21 mouse cellular contexts compared by ENCODE assay signal in the genomic region with DNA sequence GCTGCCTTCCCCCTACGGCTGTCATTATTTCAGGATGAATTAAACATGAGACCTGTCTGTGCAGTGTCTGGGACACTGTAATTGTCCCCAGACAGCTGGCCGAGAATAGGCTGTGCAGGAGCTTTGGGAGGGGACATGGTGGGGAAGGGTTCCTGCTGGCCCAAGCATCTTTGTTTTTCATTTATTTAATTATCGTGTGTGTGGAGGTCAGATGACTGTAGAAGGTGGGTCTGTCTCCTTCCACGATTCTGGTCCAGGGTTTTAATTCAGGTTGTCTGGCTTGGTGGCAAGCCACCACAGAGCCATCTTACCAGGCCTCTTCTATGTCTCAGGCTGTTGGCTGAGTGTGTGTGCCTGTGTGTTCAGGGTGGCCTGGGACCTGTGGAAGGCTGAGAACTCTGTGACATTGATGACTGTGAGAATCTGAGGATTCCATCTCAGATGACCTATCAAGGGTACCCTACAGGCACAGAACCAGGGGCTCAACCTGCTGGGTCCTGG. TPM values are rescaled to one million over a fixed set of nuclear protein-coding genes. Genes with fewer than 3 reads are reported as not detected.
DNase-seq lines count a peak whose midpoint lies in the region; ATAC-seq and TF ChIP-seq lines count a peak whose summit lies in the region.
"Had no signal": no experiment of that assay in that cellular context is flagged by ENCODE, and none has a peak within 500 bp of the region (broad histone marks: within the 10 kb centered on the region; RNA-seq: fewer than 3 reads in every experiment).

No protein-coding gene starts in this region.

- H3K4me3 ChIP-seq in layer of hippocampus, adult 2 months = no peak overlapping the region
- no peak overlapping the region for H3K4me3 ChIP-seq in limb, embryonic 10.5 days
- H3K4me3 ChIP-seq: intestine, embryonic 15.5 days; megakaryocyte, embryonic 14.5 days; stomach, embryonic 15.5 days had no signal

- no peak overlapping the region for H3K27ac ChIP-seq in layer of hippocampus, adult 2 months
- no peak overlapping the region for H3K27ac ChIP-seq in limb, embryonic 10.5 days
- H3K27ac ChIP-seq: intestine, embryonic 15.5 days; kidney, postnatal 0 days; stomach, embryonic 15.5 days had no signal

- peak; percentile 23 for DNase-seq in cerebellum, adult 9-10 months
- DNase-seq in layer of hippocampus, postnatal 10 days (ENCODE audit: low spot score in 2 of 2) = peak; percentile 2 to 13
- no peak for DNase-seq in layer of hippocampus, adult 2 months (ENCODE audit: low spot score in 2 of 2)
- DNase-seq in brain, embryonic 14.5 days (ENCODE audit: low read depth) = peak; percentile 70
- peak; percentile 30 for DNase-seq in limb, embryonic 10.5 days (ENCODE audit: low spot score)
- no peak for DNase-seq in layer of hippocampus, adult 18-20 months (ENCODE audit: low spot score in 2 of 2)
- DNase-seq in ovary, adult 18-20 months (ENCODE audit: low spot score) = no peak

- no peak for TF ChIP-seq POLR2A in brain, embryonic 14.5 days (IDR thresholded peaks at IDR 0.05; ENCODE audit: borderline replicate concordance, extremely low read depth, insufficient read depth, insufficient read length, poor library complexity, severe bottlenecking)

- no peaks in the 10 kb centered on the region for H3K27me3 ChIP-seq in limb, embryonic 10.5 days (ENCODE audit: low read depth, poor library complexity, severe bottlenecking)
- H3K27me3 ChIP-seq: intestine, embryonic 15.5 days; stomach, embryonic 15.5 days had no signal

- 0 out of 2 replicates have a peak, but pooled peaks cover 8% of the 10 kb centered on the region for H3K4me1 ChIP-seq in limb, embryonic 10.5 days
- H3K4me1 ChIP-seq: intestine, embryonic 15.5 days had no signal

- no peaks in the 10 kb centered on the region for H3K36me3 ChIP-seq in limb, embryonic 10.5 days
- H3K36me3 ChIP-seq: intestine, embryonic 15.5 days; stomach, embryonic 15.5 days had no signal

- H3K9me3 ChIP-seq in limb, embryonic 10.5 days (replicated peaks) = no peaks in the 10 kb centered on the region
- H3K9me3 ChIP-seq: intestine, embryonic 15.5 days; megakaryocyte, embryonic 14.5 days; stomach, embryonic 15.5 days had no signal

- TF ChIP-seq CTCF in layer of hippocampus, adult 2 months (conservative IDR thresholded peaks at IDR 0.05) = no peak
- TF ChIP-seq CTCF in brain, embryonic 14.5 days (IDR thresholded peaks at IDR 0.05; ENCODE audit: borderline replicate concordance, extremely low read depth, insufficient read depth, insufficient read length) = no peak

- no peak for ATAC-seq in cerebellum, adult (ENCODE audit: insufficient number of reproducible peaks, low FRiP score, low TSS enrichment)
- ATAC-seq: activated CD4-positive, CD25-positive, alpha-beta regulatory T cell, adult 4 months; intestine, embryonic 15.5 days had no signal

- 64% methylated on average over 4 of the region's 4 CpGs for WGBS in limb, embryonic 10.5 days

RNA-seq across cellular contexts. Expression of gene Gm20219, which starts 5.5 kb away (rescaled TPM):
- 1 to 10 TPM; 1.5 to 1.7 TPM for total RNA-seq in layer of hippocampus, postnatal 10 days (2021)
- 1 to 10 TPM; 3.5 to 5.1 TPM for total RNA-seq in layer of hippocampus, adult 2 months (2021)
- 2.9 and 3.1 TPM in 2 replicates for polyA plus RNA-seq in brain, embryonic 14.5 days (2012; rRNA removed)
- 0.58 and 1.3 TPM in 2 replicates for polyA plus RNA-seq in limb, embryonic 10.5 days (2016; fragmentation: Nextera tagmentation; extraction: Ambion mirVana)
- total RNA-seq in layer of hippocampus, adult 18-20 months (2021) = 1 to 10 TPM; 2.6 to 4.0 TPM
- total RNA-seq: liver, adult 2 months had no signal

RNA-seq across cellular contexts. Expression of gene Safb2, which starts 35.7 kb away (rescaled TPM):
- total RNA-seq in layer of hippocampus, postnatal 10 days (2021) = 100 to 1,000 TPM; 122 to 141 TPM
- total RNA-seq in layer of hippocampus, adult 2 months (2021) = 100 to 1,000 TPM; 134 to 168 TPM
- polyA plus RNA-seq in brain, embryonic 14.5 days (2012; rRNA removed) = 53.9 and 127 TPM in 2 replicates
- 91.7 and 110 TPM in 2 replicates for polyA plus RNA-seq in limb, embryonic 10.5 days (2016; fragmentation: Nextera tagmentation; extraction: Ambion mirVana)
- total RNA-seq in layer of hippocampus, adult 18-20 months (2021) = 100 to 1,000 TPM; 116 to 133 TPM

RNA-seq across cellular contexts. Expression of gene Safb, which starts 36.0 kb away (rescaled TPM):
- 100 to 1,000 TPM; 147 to 185 TPM for total RNA-seq in layer of hippocampus, postnatal 10 days (2021)
- 100 to 1,000 TPM; 162 to 193 TPM for total RNA-seq in layer of hippocampus, adult 2 months (2021)
- 117 and 173 TPM in 2 replicates for polyA plus RNA-seq in brain, embryonic 14.5 days (2012; rRNA removed)
- polyA plus RNA-seq in limb, embryonic 10.5 days (2016; fragmentation: Nextera tagmentation; extraction: Ambion mirVana) = 161 and 183 TPM in 2 replicates
- 100 to 1,000 TPM; 162 to 163 TPM for total RNA-seq in layer of hippocampus, adult 18-20 months (2021)

RNA-seq across cellular contexts. Expression of gene Znrf4, which starts 36.4 kb away (rescaled TPM):
- not detected for total RNA-seq in layer of hippocampus, postnatal 10 days (2021)
- not detected for total RNA-seq in layer of hippocampus, adult 2 months (2021)
- 0.05 TPM in 1 of 2 replicates, not detected in the other for polyA plus RNA-seq in brain, embryonic 14.5 days (2012; rRNA removed)
- polyA plus RNA-seq in limb, embryonic 10.5 days (2016; fragmentation: Nextera tagmentation; extraction: Ambion mirVana) = not detected in 2 replicates
- total RNA-seq in layer of hippocampus, adult 18-20 months (2021) = not detected
- total RNA-seq: adrenal gland, postnatal 4 days; gastrocnemius, postnatal 10 days; heart, postnatal 25 days; left cerebral cortex, postnatal 14 days; liver, adult 2 months had no signal
- polyA plus RNA-seq: activated CD4-positive, CD25-positive, alpha-beta regulatory T cell, adult 4 months; cortical plate, adult 2 months; embryonic facial prominence, embryonic 14.5 days; intestine, embryonic 15.5 days; kidney, postnatal 0 days; liver, adult 2 months; lung, embryonic 16.5 days; stomach, embryonic 15.5 days had no signal

Comparison
In these comparisons a context has a peak if more than half of its experiments do, and no peak if none do; other contexts are left out.
1. DNase-seq: peak in cerebellum, adult 9-10 months (single experiment), layer of hippocampus, postnatal 10 days (2 of 2), brain, embryonic 14.5 days (single experiment) and limb, embryonic 10.5 days (single experiment); none in layer of hippocampus, adult 2 months (0 of 2), layer of hippocampus, adult 18-20 months (0 of 2) and ovary, adult 18-20 months (single experiment).